Mouse (Mus musculus): ENCODE measurements at regions not wholly inside any gene's neighbourhood (a gene's known extent, or its start where the extent isn't known, plus 50 kb on each side); places are given as distances from the start of the nearest gene placed in this dataset.

GRCm38 (mm10) chr3:147230594-147230993 is 378.4 kb downstream of the Ttll7 start:
- TF ChIP-seq CTCF (IDR thresholded peaks at IDR 0.05; ENCODE audit: low read depth), result no peak
- TF ChIP-seq EP300 (IDR thresholded peaks at IDR 0.05; ENCODE audit: low read depth), result no peak
